Mouse (Mus musculus): ENCODE measurements around the gene Sos1. TPM values are rescaled to one million over a fixed set of nuclear protein-coding genes. Genes with fewer than 3 reads are reported as not detected.

The Sos1 gene
- polyA plus RNA-seq (2012; rRNA removed) = 11.9 and 21.9 TPM in 2 replicates

DNA sequence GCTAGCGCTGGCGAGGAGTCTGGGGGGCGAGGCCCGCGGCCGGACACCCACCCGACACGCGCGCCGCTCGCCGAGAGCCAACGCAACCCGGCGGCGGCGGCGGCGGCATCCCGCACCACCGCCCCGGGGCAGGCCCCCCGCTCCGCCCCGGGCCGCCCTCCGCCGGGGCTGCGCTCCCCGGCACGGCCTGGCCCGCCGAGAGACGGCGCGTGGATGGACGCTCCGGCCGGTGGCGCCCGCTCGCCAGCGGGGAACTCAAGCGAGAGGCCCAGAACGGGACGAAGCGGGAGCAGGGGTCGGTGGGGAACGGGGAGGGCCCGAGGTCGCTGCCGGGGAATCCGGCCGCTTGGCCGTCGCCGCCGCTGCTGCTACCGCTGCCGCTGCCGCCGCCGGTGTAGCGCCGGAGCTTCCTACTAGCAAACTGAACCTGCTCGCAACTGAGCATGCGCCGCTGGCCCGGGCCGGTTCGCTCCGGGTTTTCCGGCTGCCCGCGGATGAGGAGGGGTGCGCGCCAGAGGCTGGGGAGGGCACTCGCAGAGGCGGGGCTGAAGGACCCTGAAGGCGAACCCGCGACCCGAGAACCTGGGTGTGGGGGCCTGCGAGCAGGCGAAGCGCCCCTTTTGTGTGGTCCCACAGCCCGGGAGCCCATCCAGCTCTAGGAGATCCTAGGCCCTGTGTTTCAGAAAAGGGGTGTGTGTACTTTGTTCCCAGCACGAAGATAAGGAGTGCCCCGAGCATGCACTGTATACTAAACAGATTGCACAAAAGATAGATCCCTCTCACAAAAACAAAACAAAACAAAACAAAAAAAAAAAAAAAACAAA, at the start of gene Sos1:
Sos1 (minus strand) TSS at position 423 of the 824 bp plus-strand sequence.
- peak; percentile 98 for DNase-seq (ENCODE audit: low read depth)
- TF ChIP-seq POLR2A (IDR thresholded peaks at IDR 0.05; ENCODE audit: borderline replicate concordance, extremely low read depth, insufficient read depth, insufficient read length, poor library complexity, severe bottlenecking) (peak; percentile 68), CTCF (IDR thresholded peaks at IDR 0.05; ENCODE audit: borderline replicate concordance, extremely low read depth, insufficient read depth, insufficient read length) (no peak)

DNA sequence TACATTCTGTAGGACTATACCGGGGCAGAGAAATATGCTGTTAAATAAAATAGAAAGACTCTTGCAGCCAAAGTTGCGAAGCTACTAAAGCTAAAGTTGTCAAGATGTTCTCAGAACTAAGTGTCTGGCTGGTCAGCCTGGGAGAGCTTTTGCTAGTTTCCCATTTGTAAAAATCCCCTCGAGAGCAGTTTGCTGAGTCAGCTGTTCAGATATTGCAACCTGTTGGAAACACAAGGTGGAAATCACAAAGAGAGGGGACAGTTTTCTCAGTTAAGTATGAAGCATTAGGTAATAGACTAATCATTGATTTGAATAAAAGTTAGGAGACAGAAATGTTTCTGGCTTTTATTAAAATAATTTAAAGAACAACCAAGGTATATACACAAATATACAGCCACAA, 43.0 kb upstream of the Sos1 start:
- TF ChIP-seq POLR2A (IDR thresholded peaks at IDR 0.05; ENCODE audit: borderline replicate concordance, extremely low read depth, insufficient read depth, insufficient read length, poor library complexity, severe bottlenecking) = no peak
- TF ChIP-seq CTCF (IDR thresholded peaks at IDR 0.05; ENCODE audit: borderline replicate concordance, extremely low read depth, insufficient read depth, insufficient read length) = no peak
- no peak for DNase-seq (ENCODE audit: low read depth)

GRCm38 (mm10) chr17:80522229-80522556, 41.9 kb upstream of the Sos1 start:
- TF ChIP-seq CTCF (IDR thresholded peaks at IDR 0.05; ENCODE audit: borderline replicate concordance, extremely low read depth, insufficient read depth, insufficient read length) (no peak), POLR2A (IDR thresholded peaks at IDR 0.05; ENCODE audit: borderline replicate concordance, extremely low read depth, insufficient read depth, insufficient read length, poor library complexity, severe bottlenecking) (no peak)

GRCm38 (mm10) chr17:80521521-80522228, 41.4 kb upstream of the Sos1 start:
- DNase-seq (ENCODE audit: low read depth) = no peak
- TF ChIP-seq CTCF (IDR thresholded peaks at IDR 0.05; ENCODE audit: borderline replicate concordance, extremely low read depth, insufficient read depth, insufficient read length) (no peak), POLR2A (IDR thresholded peaks at IDR 0.05; ENCODE audit: borderline replicate concordance, extremely low read depth, insufficient read depth, insufficient read length, poor library complexity, severe bottlenecking) (no peak)

More at GRCm38 (mm10) chr17:80522229-80522556, 41.9 kb upstream of the Sos1 start:
- DNase-seq (ENCODE audit: low read depth) = no peak

DNA sequence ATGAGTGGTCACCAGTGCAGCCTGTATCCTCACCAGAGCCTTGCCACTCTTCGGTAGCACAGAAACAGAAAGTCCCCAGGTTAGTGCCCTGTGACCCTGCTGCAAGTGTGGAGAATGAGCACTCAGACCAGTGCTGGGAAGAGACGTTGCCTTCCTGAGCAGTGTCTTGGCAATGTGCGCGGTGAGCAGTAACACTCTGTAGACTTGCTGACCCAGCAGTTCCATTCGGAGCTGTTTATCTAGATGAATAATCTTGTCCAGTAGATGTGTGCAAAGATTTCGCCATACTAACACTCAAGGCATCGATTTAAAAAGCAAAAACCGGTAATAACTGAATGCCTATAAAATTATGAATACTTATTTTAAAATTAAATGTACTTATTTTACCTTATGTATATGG, 40.3 kb upstream of the Sos1 start:
- no peak for DNase-seq (ENCODE audit: low read depth)

GRCm38 (mm10) chr17:80518811-80519210, 38.6 kb upstream of the Sos1 start:
- TF ChIP-seq CTCF (IDR thresholded peaks at IDR 0.05; ENCODE audit: borderline replicate concordance, extremely low read depth, insufficient read depth, insufficient read length) = no peak
- TF ChIP-seq POLR2A (IDR thresholded peaks at IDR 0.05; ENCODE audit: borderline replicate concordance, extremely low read depth, insufficient read depth, insufficient read length, poor library complexity, severe bottlenecking) = no peak
- DNase-seq (ENCODE audit: low read depth) = no peak

More for the DNA sequence above, 40.3 kb upstream of the Sos1 start:
- TF ChIP-seq POLR2A (IDR thresholded peaks at IDR 0.05; ENCODE audit: borderline replicate concordance, extremely low read depth, insufficient read depth, insufficient read length, poor library complexity, severe bottlenecking) (no peak), CTCF (IDR thresholded peaks at IDR 0.05; ENCODE audit: borderline replicate concordance, extremely low read depth, insufficient read depth, insufficient read length) (no peak)

GRCm38 (mm10) chr17:80517244-80517643, 37.0 kb upstream of the Sos1 start:
- DNase-seq (ENCODE audit: low read depth) = no peak
- TF ChIP-seq POLR2A (IDR thresholded peaks at IDR 0.05; ENCODE audit: borderline replicate concordance, extremely low read depth, insufficient read depth, insufficient read length, poor library complexity, severe bottlenecking) (no peak), CTCF (IDR thresholded peaks at IDR 0.05; ENCODE audit: borderline replicate concordance, extremely low read depth, insufficient read depth, insufficient read length) (no peak)

GRCm38 (mm10) chr17:80515956-80516355, 35.7 kb upstream of the Sos1 start:
- TF ChIP-seq POLR2A (IDR thresholded peaks at IDR 0.05; ENCODE audit: borderline replicate concordance, extremely low read depth, insufficient read depth, insufficient read length, poor library complexity, severe bottlenecking) = no peak
- no peak for TF ChIP-seq CTCF (IDR thresholded peaks at IDR 0.05; ENCODE audit: borderline replicate concordance, extremely low read depth, insufficient read depth, insufficient read length)
- DNase-seq (ENCODE audit: low read depth) = no peak

- no peak for TF ChIP-seq CTCF (IDR thresholded peaks at IDR 0.05; ENCODE audit: borderline replicate concordance, extremely low read depth, insufficient read depth, insufficient read length)
- no peak for TF ChIP-seq POLR2A (IDR thresholded peaks at IDR 0.05; ENCODE audit: borderline replicate concordance, extremely low read depth, insufficient read depth, insufficient read length, poor library complexity, severe bottlenecking)
- DNase-seq (ENCODE audit: low read depth) = no peak
Measured at GRCm38 (mm10) chr17:80515513-80515912, 35.3 kb upstream of the Sos1 start.

DNA sequence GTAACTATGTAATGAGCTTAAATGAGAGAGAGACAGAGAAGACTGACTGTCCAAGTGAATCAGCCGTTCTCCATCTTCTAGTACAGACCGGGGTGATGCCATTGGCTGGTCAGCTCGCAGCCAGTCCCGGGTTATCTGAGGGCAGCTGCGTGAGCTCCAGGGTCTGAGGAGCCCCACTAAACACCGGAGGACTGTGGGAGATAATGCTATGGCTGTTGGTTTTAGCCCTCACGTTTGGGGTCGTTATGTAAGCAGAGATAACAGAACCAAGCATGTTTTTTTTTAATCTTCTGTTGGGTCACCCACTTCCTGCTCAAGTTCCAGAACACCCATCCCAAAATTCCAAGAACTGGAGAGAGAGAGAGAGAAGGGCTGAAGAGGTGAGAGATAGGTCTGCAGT, 33.5 kb upstream of the Sos1 start:
- no peak for DNase-seq (ENCODE audit: low read depth)
- TF ChIP-seq CTCF (IDR thresholded peaks at IDR 0.05; ENCODE audit: borderline replicate concordance, extremely low read depth, insufficient read depth, insufficient read length) (no peak), POLR2A (IDR thresholded peaks at IDR 0.05; ENCODE audit: borderline replicate concordance, extremely low read depth, insufficient read depth, insufficient read length, poor library complexity, severe bottlenecking) (no peak)

- TF ChIP-seq POLR2A (IDR thresholded peaks at IDR 0.05; ENCODE audit: borderline replicate concordance, extremely low read depth, insufficient read depth, insufficient read length, poor library complexity, severe bottlenecking) (no peak), CTCF (IDR thresholded peaks at IDR 0.05; ENCODE audit: borderline replicate concordance, extremely low read depth, insufficient read depth, insufficient read length) (no peak)
- DNase-seq (ENCODE audit: low read depth) = no peak
Measured at GRCm38 (mm10) chr17:80510459-80510855, 30.2 kb upstream of the Sos1 start.
